Mouse (Mus musculus) kidney, embryonic 15.5 days (tissue): ENCODE measurements around the gene Dgkz. TPM values are rescaled to one million over a fixed set of nuclear protein-coding genes. Genes with fewer than 3 reads are reported as not detected.

Experiments
- ATAC-seq: fragments of 200-750 bp; cut with Nextera tagmentation; replicated peaks from 2 replicates; pipeline ENCODE4 v1.8.0; 2017; ENCODE audit warnings: moderate TSS enrichment; ENCODE audit not compliant: low FRiP score
- H3K27ac ChIP-seq: fragments of 300-500 bp; sonication (generic); 2 replicates; pipeline ENCODE4 v1.5.1; 2015; ENCODE audit warnings: mild to moderate bottlenecking, inconsistent platforms
- H3K27me3 ChIP-seq: fragments of 300-500 bp; sonication (generic); 2 replicates; pipeline ENCODE4 v1.6.1; 2015; ENCODE audit warnings: inconsistent platforms
- H3K36me3 ChIP-seq: fragments of 300-500 bp; sonication (generic); 2 replicates; pipeline ENCODE4 v1.6.1; 2015; ENCODE audit warnings: inconsistent platforms
- H3K4me1 ChIP-seq: fragments of 300-500 bp; sonication (generic); 2 replicates; pipeline ENCODE4 v1.6.1; 2015; ENCODE audit warnings: inconsistent platforms
- H3K4me2 ChIP-seq: fragments of 300-500 bp; sonication (generic); 2 replicates; pipeline ENCODE4 v1.6.1; 2015; ENCODE audit warnings: moderate library complexity, mild to moderate bottlenecking, inconsistent platforms
- H3K4me3 ChIP-seq: fragments of 300-500 bp; sonication (generic); replicated peaks from 2 replicates; pipeline ENCODE4 v1.5.1; 2015; ENCODE audit warnings: mild to moderate bottlenecking, inconsistent platforms
- H3K9ac ChIP-seq: fragments of 300-500 bp; sonication (generic); 2 replicates; pipeline ENCODE4 v1.6.1; 2015; ENCODE audit warnings: mild to moderate bottlenecking, inconsistent platforms
- H3K9me3 ChIP-seq: fragments of 300-500 bp; sonication (generic); replicated peaks from 2 replicates; pipeline ENCODE4 v1.6.1; 2016; ENCODE audit warnings: inconsistent platforms
- WGBS: fragments of 180-500 bp; shearing (Covaris S2); methylation state at CpG from one replicate; pipeline ENCODE4 v1.1.7; 2015; ENCODE audit warnings: mixed read lengths; 5-methylcytosine and 5-hydroxymethylcytosine counted together
- polyA plus RNA-seq: library from polyadenylated mRNA; unstranded; fragments of >200 nt; fragmentation: Nextera tagmentation; extraction: Ambion mirVana; gene quantifications from 2 replicates; pipeline ENCODE4 v1.2.1, GENCODE M21; 2015

Dgkz gene
- polyA plus RNA-seq, 1 experiment from 2014 or later, result 46.7 TPM

- Histone ChIP-seq H3K27ac (no peak overlapping the region), H3K9me3 (no peaks in the 10 kb centered on the region), H3K36me3 (0 out of 2 replicates have a peak, but pooled peaks cover 6% of the 10 kb centered on the region), H3K4me2 (no peak overlapping the region), H3K9ac (no peak overlapping the region), H3K27me3 (no peaks in the 10 kb centered on the region), H3K4me3 (no peak overlapping the region), H3K4me1 (peaks cover 74% of the 10 kb centered on the region)
- WGBS, result 31% methylated on average over 4 of the region's 4 CpGs
- no peak; the same call in 1 of the 2 replicates for ATAC-seq
Measured at GRCm38 (mm10) chr2:91957096-91957495, 18.6 kb downstream of the Dgkz start.

- 0 out of 2 replicates have a peak, but pooled peaks cover 6% of the 10 kb centered on the region for H3K36me3 ChIP-seq
- H3K4me1 ChIP-seq, result peaks cover 62% of the 10 kb centered on the region
- no peaks in the 10 kb centered on the region for H3K9me3 ChIP-seq
- ATAC-seq, result no peak
- H3K27ac ChIP-seq, result no peak overlapping the region
- H3K9ac ChIP-seq, result no peak overlapping the region
- H3K27me3 ChIP-seq, result no peaks in the 10 kb centered on the region
- H3K4me3 ChIP-seq, result no peak overlapping the region
- no peak overlapping the region for H3K4me2 ChIP-seq
- WGBS, result 91% methylated on average over 6 of the region's 6 CpGs
Measured at GRCm38 (mm10) chr2:91955875-91956274, 19.8 kb downstream of the Dgkz start.

GRCm38 (mm10) chr2:91955121-91955591, 20.5 kb downstream of the Dgkz start:
- Histone ChIP-seq H3K27me3 (no peaks in the 10 kb centered on the region), H3K4me1 (peaks cover 65% of the 10 kb centered on the region), H3K36me3 (0 out of 2 replicates have a peak, but pooled peaks cover 4% of the 10 kb centered on the region), H3K9me3 (no peaks in the 10 kb centered on the region), H3K27ac (0 out of 2 replicates have a peak overlapping the region, but pooled peaks have one; percentile 82), H3K4me3 (no peak overlapping the region), H3K9ac (no peak overlapping the region), H3K4me2 (no peak overlapping the region)
- WGBS, result 84% methylated on average over 4 of the region's 4 CpGs
- no peak for ATAC-seq

- 13% methylated on average over 5 of the region's 5 CpGs for WGBS
Measured at GRCm38 (mm10) chr2:91953825-91954224, 21.8 kb downstream of the Dgkz start.

GRCm38 (mm10) chr2:91950275-91951085, 25.2 kb downstream of the Dgkz start:
- no peaks in the 10 kb centered on the region for H3K27me3 ChIP-seq
- H3K4me1 ChIP-seq, result peaks cover 71% of the 10 kb centered on the region
- peak overlapping the region; percentile 16 for H3K4me3 ChIP-seq
- no peaks in the 10 kb centered on the region for H3K36me3 ChIP-seq
- peak overlapping the region; percentile 50 for H3K4me2 ChIP-seq
- WGBS, result 12% methylated on average over 15 of the region's 15 CpGs
- ATAC-seq, result peak; percentile 72
- H3K27ac ChIP-seq, result peak overlapping the region; percentile 77
- no peaks in the 10 kb centered on the region for H3K9me3 ChIP-seq
- H3K9ac ChIP-seq, result 0 out of 2 replicates have a peak overlapping the region, but pooled peaks have one; percentile 23

More at GRCm38 (mm10) chr2:91953825-91954224, 21.8 kb downstream of the Dgkz start:
- H3K36me3 ChIP-seq, result 0 out of 2 replicates have a peak, but pooled peaks cover 4% of the 10 kb centered on the region
- H3K4me3 ChIP-seq, result no peak overlapping the region
- peak; percentile 63 for ATAC-seq
- peaks cover 68% of the 10 kb centered on the region for H3K4me1 ChIP-seq
- H3K27me3 ChIP-seq, result no peaks in the 10 kb centered on the region
- H3K27ac ChIP-seq, result peak overlapping the region; percentile 82
- H3K9me3 ChIP-seq, result no peaks in the 10 kb centered on the region
- H3K9ac ChIP-seq, result no peak overlapping the region
- H3K4me2 ChIP-seq, result peak overlapping the region; percentile 17; the same call in 1 of the 2 replicates

GRCm38 (mm10) chr2:91949411-91950274, 26.0 kb downstream of the Dgkz start:
- Histone ChIP-seq H3K4me1 (peaks cover 73% of the 10 kb centered on the region), H3K9ac (0 out of 2 replicates have a peak overlapping the region, but pooled peaks have one; percentile 23), H3K4me2 (peak overlapping the region; percentile 50), H3K27me3 (no peaks in the 10 kb centered on the region), H3K4me3 (peak overlapping the region; percentile 16), H3K36me3 (no peaks in the 10 kb centered on the region), H3K27ac (peak overlapping the region; percentile 77), H3K9me3 (no peaks in the 10 kb centered on the region)
- peak; percentile 30 for ATAC-seq
- WGBS, result 60% methylated on average over 17 of the region's 17 CpGs

- no peak overlapping the region for H3K9ac ChIP-seq
- H3K4me3 ChIP-seq, result no peak overlapping the region
- WGBS, result 71% methylated on average over 3 of the region's 3 CpGs
- 0 out of 2 replicates have a peak overlapping the region, but pooled peaks have one; percentile 50 for H3K4me2 ChIP-seq
- H3K4me1 ChIP-seq, result peaks cover 69% of the 10 kb centered on the region
- H3K9me3 ChIP-seq, result no peaks in the 10 kb centered on the region
- ATAC-seq, result no peak
- peak overlapping the region; percentile 77 for H3K27ac ChIP-seq
- H3K27me3 ChIP-seq, result no peaks in the 10 kb centered on the region
- H3K36me3 ChIP-seq, result peaks cover under 1% of the 10 kb centered on the region; the same call in 1 of the 2 replicates
Measured at GRCm38 (mm10) chr2:91948792-91949241, 26.8 kb downstream of the Dgkz start.

- 64% methylated on average over 6 of the region's 6 CpGs for WGBS
- H3K27ac ChIP-seq, result peak overlapping the region; percentile 77
Measured at GRCm38 (mm10) chr2:91948151-91948509, 27.5 kb downstream of the Dgkz start.

GRCm38 (mm10) chr2:91947397-91948150, 28.1 kb downstream of the Dgkz start:
- Histone ChIP-seq H3K9me3 (no peaks in the 10 kb centered on the region), H3K27me3 (no peaks in the 10 kb centered on the region), H3K4me3 (no peak overlapping the region), H3K36me3 (peaks cover 3% of the 10 kb centered on the region; the same call in 1 of the 2 replicates), H3K27ac (peak overlapping the region; percentile 77), H3K4me2 (0 out of 2 replicates have a peak overlapping the region, but pooled peaks have one; percentile 15), H3K9ac (no peak overlapping the region), H3K4me1 (peaks cover 62% of the 10 kb centered on the region)
- 47% methylated on average over 11 of the region's 11 CpGs for WGBS
- ATAC-seq, result peak; percentile 17; the same call in 1 of the 2 replicates

More at GRCm38 (mm10) chr2:91948151-91948509, 27.5 kb downstream of the Dgkz start:
- 0 out of 2 replicates have a peak overlapping the region, but pooled peaks have one; percentile 15 for H3K4me2 ChIP-seq
- no peaks in the 10 kb centered on the region for H3K9me3 ChIP-seq
- no peaks in the 10 kb centered on the region for H3K27me3 ChIP-seq
- no peak overlapping the region for H3K4me3 ChIP-seq
- no peak overlapping the region for H3K9ac ChIP-seq
- no peak for ATAC-seq
- peaks cover 62% of the 10 kb centered on the region for H3K4me1 ChIP-seq
- peaks cover 3% of the 10 kb centered on the region; the same call in 1 of the 2 replicates for H3K36me3 ChIP-seq

- Histone ChIP-seq H3K27me3 (no peaks in the 10 kb centered on the region), H3K27ac (no peak overlapping the region), H3K36me3 (peaks cover 6% of the 10 kb centered on the region; the same call in 1 of the 2 replicates), H3K4me3 (no peak overlapping the region), H3K9ac (0 out of 2 replicates have a peak overlapping the region, but pooled peaks have one; percentile 7), H3K4me1 (peaks cover 62% of the 10 kb centered on the region), H3K9me3 (no peaks in the 10 kb centered on the region), H3K4me2 (no peak overlapping the region)
- 65% methylated on average over 6 of the region's 6 CpGs for WGBS
- ATAC-seq, result no peak
Measured at GRCm38 (mm10) chr2:91946836-91947235, 28.8 kb downstream of the Dgkz start.

GRCm38 (mm10) chr2:91945483-91945882, 30.2 kb downstream of the Dgkz start, which contains the start of gene Gm9821:
Gm9821 (plus strand) TSS chr2:91945703.
- Histone ChIP-seq H3K4me2 (no peak within 1 kb of the TSS), H3K9me3 (no peaks in the 10 kb centered on the region), H3K27ac (no peak within 1 kb of the TSS), H3K4me1 (peaks cover 57% of the 10 kb centered on the region), H3K4me3 (no peak within 1 kb of the TSS), H3K36me3 (peaks cover 15% of the 10 kb centered on the region), H3K9ac (no peak within 1 kb of the TSS), H3K27me3 (no peaks in the 10 kb centered on the region)
- WGBS, result 80% methylated on average over 18 of the region's 18 CpGs
- no peak for ATAC-seq
